Mouse (Mus musculus): ENCODE measurements around the gene Grin2a. TPM values are rescaled to one million over a fixed set of nuclear protein-coding genes. Genes with fewer than 3 reads are reported as not detected.

Grin2a gene
- not detected in 2 replicates for polyA plus RNA-seq (2012; rRNA removed)

- Histone ChIP-seq H3K4me3 (ENCODE audit: insufficient read depth, low read depth, low read length) (no peak within 1 kb of the TSS), H3K4me1 (ENCODE audit: control insufficient read depth, insufficient read depth, low read length) (no peaks in the 10 kb centered on the region), H3K27ac (ENCODE audit: insufficient read depth, low read depth, low read length) (no peak within 1 kb of the TSS), H3K27me3 (replicated peaks; ENCODE audit: control insufficient read depth, insufficient read depth, low read length) (no peaks in the 10 kb centered on the region; the same call in 1 of the 2 replicates), H3K36me3 (ENCODE audit: control insufficient read depth, insufficient read depth, low read length) (no peaks in the 10 kb centered on the region)
- DNase-seq: no peak
- WGBS: 1% methylated on average over 69 of the region's 69 CpGs
- TF ChIP-seq CTCF (conservative IDR thresholded peaks at IDR 0.05; ENCODE audit: insufficient read depth, insufficient read length, low read depth, low read length) (no peak), POLR2A (IDR thresholded peaks at IDR 0.05; ENCODE audit: low read depth, low read length) (no peak)
Measured at GRCm38 (mm10) chr16:9994951-9995813, at the start of gene Grin2a. TSS of gene Grin2a (minus strand) at chr16:9995560.

DNA sequence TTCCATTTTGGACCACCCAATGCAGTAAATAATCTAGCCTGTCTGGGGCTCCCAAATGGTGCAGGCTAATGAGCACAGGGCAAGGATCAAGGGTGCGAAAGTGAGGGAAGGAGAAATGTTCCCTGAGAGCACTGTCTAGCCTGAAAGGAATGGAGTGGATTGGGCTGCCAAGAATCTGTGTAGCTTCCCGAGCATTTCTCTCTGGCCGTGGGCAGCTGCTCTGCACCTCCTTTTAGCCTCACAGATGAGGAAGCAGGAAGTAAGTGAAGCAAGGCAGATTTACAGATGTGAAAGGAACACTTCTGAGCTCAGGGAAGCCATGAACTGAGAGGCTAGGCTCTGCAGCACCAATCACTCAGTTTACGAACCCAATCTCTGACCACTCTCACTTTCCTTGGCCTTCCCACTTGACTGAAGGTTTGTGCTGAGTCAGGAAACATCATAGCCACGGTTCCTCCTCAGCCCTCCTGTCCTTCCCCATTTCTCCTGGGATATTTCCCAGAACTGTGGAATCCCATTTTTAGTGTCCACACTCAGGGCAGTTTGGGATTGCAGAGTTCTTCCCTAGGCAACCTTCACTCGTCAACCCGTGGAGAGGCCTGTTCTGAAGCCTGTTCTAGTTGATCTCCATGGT lies 40.3 kb upstream of the Grin2a start:
- DNase-seq: no peak
- Histone ChIP-seq H3K27ac (ENCODE audit: insufficient read depth, low read depth, low read length) (no peak overlapping the region), H3K4me3 (ENCODE audit: insufficient read depth, low read depth, low read length) (no peak overlapping the region), H3K27me3 (replicated peaks; ENCODE audit: control insufficient read depth, insufficient read depth, low read length) (no peaks in the 10 kb centered on the region), H3K4me1 (ENCODE audit: control insufficient read depth, insufficient read depth, low read length) (no peaks in the 10 kb centered on the region), H3K36me3 (ENCODE audit: control insufficient read depth, insufficient read depth, low read length) (no peaks in the 10 kb centered on the region)
- 64% methylated on average over 7 of the region's 7 CpGs for WGBS
- TF ChIP-seq POLR2A (IDR thresholded peaks at IDR 0.05; ENCODE audit: low read depth, low read length) (no peak), CTCF (conservative IDR thresholded peaks at IDR 0.05; ENCODE audit: insufficient read depth, insufficient read length, low read depth, low read length) (no peak)

DNA sequence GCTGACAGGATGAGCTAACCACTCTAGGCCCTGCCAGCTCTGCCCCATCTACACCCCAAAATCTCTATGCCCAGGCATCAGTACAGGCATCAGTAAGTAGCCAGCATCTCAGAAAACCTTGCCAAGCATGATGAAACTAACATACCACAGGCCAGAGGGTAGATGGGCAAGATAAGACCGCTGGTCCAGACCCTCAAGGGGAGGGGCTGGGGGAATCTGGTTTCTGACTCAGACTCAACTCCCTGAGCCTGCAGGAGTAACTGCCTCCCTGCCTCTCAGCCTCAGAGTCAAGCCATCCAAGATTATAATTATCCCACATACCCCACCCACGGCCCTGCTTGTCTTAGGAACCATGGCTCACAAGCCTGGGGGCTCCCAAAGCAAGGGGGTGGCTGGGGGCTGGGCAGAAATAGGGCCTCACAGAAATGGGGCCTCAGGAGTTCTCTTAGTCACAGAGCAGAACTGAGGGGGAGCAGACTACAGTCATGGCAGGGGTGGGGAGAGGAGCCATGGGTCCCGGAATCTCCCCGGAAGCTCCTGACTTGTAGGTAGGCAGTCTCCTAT lies 38.1 kb upstream of the Grin2a start:
- no peak overlapping the region for H3K27ac ChIP-seq (ENCODE audit: insufficient read depth, low read depth, low read length)
- no peaks in the 10 kb centered on the region for H3K36me3 ChIP-seq (ENCODE audit: control insufficient read depth, insufficient read depth, low read length)
- WGBS: 76% methylated on average over 4 of the region's 4 CpGs
- H3K4me3 ChIP-seq (ENCODE audit: insufficient read depth, low read depth, low read length): no peak overlapping the region
- no peak for DNase-seq
- H3K4me1 ChIP-seq (ENCODE audit: control insufficient read depth, insufficient read depth, low read length): no peaks in the 10 kb centered on the region
- no peak for TF ChIP-seq CTCF (conservative IDR thresholded peaks at IDR 0.05; ENCODE audit: insufficient read depth, insufficient read length, low read depth, low read length)
- no peak for TF ChIP-seq POLR2A (IDR thresholded peaks at IDR 0.05; ENCODE audit: low read depth, low read length)
- no peaks in the 10 kb centered on the region for H3K27me3 ChIP-seq (replicated peaks; ENCODE audit: control insufficient read depth, insufficient read depth, low read length)

DNA sequence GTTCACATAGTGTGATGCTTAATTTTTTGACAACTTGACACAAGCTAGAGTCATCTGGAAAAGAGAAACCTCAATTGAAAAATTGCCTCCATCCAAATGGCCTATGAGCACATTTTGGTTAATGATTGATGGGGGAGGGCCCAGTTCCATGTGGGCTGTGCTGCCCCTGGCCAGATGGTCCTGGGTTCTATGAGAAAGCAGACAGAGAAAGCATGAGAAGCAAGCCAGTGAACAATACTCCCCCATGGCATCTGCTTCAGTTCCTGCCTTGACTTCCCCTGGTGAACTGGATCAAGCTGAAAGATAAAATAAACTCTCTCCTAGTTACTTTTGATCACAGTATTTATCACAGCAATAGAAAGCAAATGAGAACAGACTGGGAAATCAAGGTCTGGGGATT lies 36.5 kb upstream of the Grin2a start:
- H3K4me1 ChIP-seq (ENCODE audit: control insufficient read depth, insufficient read depth, low read length): no peaks in the 10 kb centered on the region
- no peak for DNase-seq
- TF ChIP-seq CTCF (conservative IDR thresholded peaks at IDR 0.05; ENCODE audit: insufficient read depth, insufficient read length, low read depth, low read length): no peak
- TF ChIP-seq POLR2A (IDR thresholded peaks at IDR 0.05; ENCODE audit: low read depth, low read length): no peak
- no peak overlapping the region for H3K4me3 ChIP-seq (ENCODE audit: insufficient read depth, low read depth, low read length)
- H3K36me3 ChIP-seq (ENCODE audit: control insufficient read depth, insufficient read depth, low read length): no peaks in the 10 kb centered on the region
- no peak overlapping the region for H3K27ac ChIP-seq (ENCODE audit: insufficient read depth, low read depth, low read length)
- no peaks in the 10 kb centered on the region for H3K27me3 ChIP-seq (replicated peaks; ENCODE audit: control insufficient read depth, insufficient read depth, low read length)

DNA sequence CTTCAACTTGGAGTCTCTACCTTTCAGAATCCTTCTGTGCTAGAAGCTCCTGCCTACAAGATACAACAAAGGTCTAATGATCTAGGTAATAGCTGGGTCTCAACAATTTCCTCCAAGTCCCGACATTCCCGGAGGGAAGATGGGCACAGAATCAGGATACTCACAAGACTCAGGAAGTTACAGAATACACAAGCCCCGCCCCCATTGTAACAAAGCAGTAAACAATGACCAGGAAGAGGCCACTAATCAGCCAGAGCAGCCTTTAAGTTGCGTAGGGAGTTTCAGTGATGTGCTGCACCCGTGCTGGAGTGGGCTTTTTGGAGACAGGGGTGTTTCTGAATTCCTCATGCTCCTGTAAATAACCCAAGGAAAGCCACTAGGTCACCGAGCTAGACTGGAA lies 31.4 kb upstream of the Grin2a start:
- no peak for DNase-seq
- WGBS: 68% methylated on average over 6 of the region's 6 CpGs
- Histone ChIP-seq H3K4me1 (ENCODE audit: control insufficient read depth, insufficient read depth, low read length) (no peaks in the 10 kb centered on the region), H3K27ac (ENCODE audit: insufficient read depth, low read depth, low read length) (no peak overlapping the region), H3K27me3 (replicated peaks; ENCODE audit: control insufficient read depth, insufficient read depth, low read length) (no peaks in the 10 kb centered on the region), H3K4me3 (ENCODE audit: insufficient read depth, low read depth, low read length) (no peak overlapping the region), H3K36me3 (ENCODE audit: control insufficient read depth, insufficient read depth, low read length) (no peaks in the 10 kb centered on the region)
- no peak for TF ChIP-seq CTCF (conservative IDR thresholded peaks at IDR 0.05; ENCODE audit: insufficient read depth, insufficient read length, low read depth, low read length)
- TF ChIP-seq POLR2A (IDR thresholded peaks at IDR 0.05; ENCODE audit: low read depth, low read length): no peak

DNA sequence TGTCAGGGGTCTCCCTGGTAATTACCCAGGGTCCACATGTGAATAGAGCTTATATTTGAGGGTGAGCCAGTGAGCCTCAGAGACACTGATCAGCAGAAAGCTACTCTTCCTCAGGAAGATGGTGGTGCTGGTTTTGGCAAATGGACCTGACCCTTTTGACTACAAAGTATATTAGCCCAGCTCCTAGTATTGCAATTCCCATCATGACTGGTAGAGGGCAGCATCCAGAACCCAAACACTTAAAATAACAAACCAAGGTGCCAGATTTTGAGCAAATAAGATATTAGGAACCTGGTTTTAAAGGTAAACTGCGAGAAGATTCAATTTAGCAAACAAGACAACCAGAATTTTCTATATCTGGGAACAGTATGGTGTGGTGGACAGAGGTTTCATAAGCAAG lies 14.4 kb upstream of the Grin2a start:
- no peak for TF ChIP-seq POLR2A (IDR thresholded peaks at IDR 0.05; ENCODE audit: low read depth, low read length)
- TF ChIP-seq CTCF (conservative IDR thresholded peaks at IDR 0.05; ENCODE audit: insufficient read depth, insufficient read length, low read depth, low read length): no peak
- Histone ChIP-seq H3K27ac (ENCODE audit: insufficient read depth, low read depth, low read length) (no peak overlapping the region), H3K27me3 (replicated peaks; ENCODE audit: control insufficient read depth, insufficient read depth, low read length) (no peaks in the 10 kb centered on the region; the same call in 1 of the 2 replicates), H3K4me3 (ENCODE audit: insufficient read depth, low read depth, low read length) (no peak overlapping the region), H3K36me3 (ENCODE audit: control insufficient read depth, insufficient read depth, low read length) (no peaks in the 10 kb centered on the region), H3K4me1 (ENCODE audit: control insufficient read depth, insufficient read depth, low read length) (no peaks in the 10 kb centered on the region)
- no peak for DNase-seq
- 76% methylated on average over 1 of the region's 1 CpGs for WGBS

DNA sequence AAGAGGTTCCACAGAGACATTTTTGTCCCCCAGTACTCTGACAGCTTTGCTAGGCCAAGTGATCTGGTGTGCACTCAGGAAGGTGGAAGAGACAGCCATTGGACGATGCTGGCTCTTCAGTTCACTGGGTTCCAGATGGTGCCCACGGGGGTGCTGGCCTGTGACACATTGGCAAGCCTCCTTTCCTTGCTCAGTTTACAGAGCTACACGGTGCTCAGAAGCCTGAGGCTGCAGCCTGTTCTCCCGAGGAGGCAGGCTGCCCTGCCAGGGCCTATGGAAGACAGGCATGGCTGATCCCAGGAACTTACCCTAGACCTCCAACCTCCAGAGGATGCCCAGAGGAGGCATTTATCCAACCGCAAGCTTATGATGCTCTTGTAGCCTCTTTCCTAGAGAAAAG lies 10.2 kb upstream of the Grin2a start:
- no peak for DNase-seq
- no peaks in the 10 kb centered on the region for H3K4me1 ChIP-seq (ENCODE audit: control insufficient read depth, insufficient read depth, low read length)
- TF ChIP-seq CTCF (conservative IDR thresholded peaks at IDR 0.05; ENCODE audit: insufficient read depth, insufficient read length, low read depth, low read length): no peak
- no peak for TF ChIP-seq POLR2A (IDR thresholded peaks at IDR 0.05; ENCODE audit: low read depth, low read length)
- H3K27ac ChIP-seq (ENCODE audit: insufficient read depth, low read depth, low read length): no peak overlapping the region
- WGBS: 46% methylated on average over 5 of the region's 5 CpGs
- no peaks in the 10 kb centered on the region for H3K36me3 ChIP-seq (ENCODE audit: control insufficient read depth, insufficient read depth, low read length)
- no peak overlapping the region for H3K4me3 ChIP-seq (ENCODE audit: insufficient read depth, low read depth, low read length)
- H3K27me3 ChIP-seq (replicated peaks; ENCODE audit: control insufficient read depth, insufficient read depth, low read length): no peaks in the 10 kb centered on the region
